Mouse (Mus musculus): ENCODE data around the gene Tent4a. TPM values are rescaled to one million over a fixed set of nuclear protein-coding genes. Genes with fewer than 3 reads are reported as not detected.

The Tent4a gene
- total RNA-seq (2023) = 10 to 100 TPM; 14.9 to 17.5 TPM

DNA sequence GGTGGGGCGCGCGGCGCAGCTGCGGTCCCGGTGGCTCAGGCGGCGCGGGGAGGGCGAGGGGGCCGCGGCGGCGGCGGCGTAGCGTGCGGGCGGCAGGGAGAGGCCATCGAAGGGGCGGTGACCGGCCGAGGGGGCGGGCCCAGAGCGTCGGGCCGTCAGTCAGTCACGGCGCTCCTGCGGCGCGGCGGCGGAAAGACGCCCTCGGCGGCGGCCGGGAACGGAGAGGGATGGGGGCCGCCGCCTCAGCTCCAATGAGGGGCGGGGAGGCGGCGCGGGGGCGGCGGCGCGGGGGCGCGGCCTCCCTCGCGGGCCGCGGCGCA, at the start of gene Tent4a:
Tent4a (minus strand) TSS at position 284 of the 320 bp plus-strand sequence.

DNA sequence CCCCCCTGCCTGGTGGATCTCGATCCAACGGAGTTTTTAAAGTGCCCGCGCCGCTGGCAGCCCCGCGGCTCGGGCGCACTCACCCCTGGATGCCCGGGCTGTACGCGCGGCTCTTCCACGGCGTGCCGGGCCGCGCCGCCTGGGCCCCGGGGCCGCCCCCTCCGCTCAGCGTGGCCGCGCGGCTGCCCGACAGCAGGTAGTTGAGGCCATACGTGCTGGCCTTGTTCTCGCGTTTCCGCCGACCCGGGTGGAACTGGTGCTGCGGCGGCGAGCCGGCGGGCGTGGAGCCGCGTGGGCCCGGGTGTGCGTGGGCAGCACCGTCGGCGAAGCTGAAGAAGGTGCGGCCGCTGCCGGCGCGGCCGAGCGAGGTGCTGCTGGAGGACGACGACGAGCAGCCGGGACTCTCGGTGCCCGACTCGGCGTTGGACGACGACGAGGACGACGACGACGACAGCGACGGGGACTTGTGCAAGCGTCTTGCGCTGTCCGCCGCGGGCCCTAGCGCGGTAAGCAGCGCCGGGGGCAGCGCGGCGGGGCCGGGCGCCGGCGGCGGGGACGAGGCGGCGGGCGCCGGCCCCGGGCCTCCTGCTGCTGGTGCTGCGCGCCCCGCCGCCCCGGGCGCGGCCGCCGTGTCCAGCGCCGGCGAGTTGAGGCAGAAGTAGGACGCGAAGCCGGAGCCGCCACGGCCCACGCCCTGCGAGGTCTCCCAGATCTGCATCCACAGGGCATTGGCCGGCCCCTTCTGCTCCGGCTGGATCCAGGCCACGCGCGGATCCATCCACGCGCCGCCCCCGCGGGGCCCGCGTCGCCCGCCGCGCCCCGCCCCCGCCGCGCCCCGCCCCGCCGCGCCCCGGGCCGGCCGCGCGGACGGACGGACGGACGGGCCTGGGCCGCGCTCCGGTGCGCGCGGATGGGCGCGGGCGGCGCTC, 748 bp downstream of the Tent4a start, which contains the start of gene Nsun2:
Nsun2 (plus strand) TSS at position 342 of the 929 bp plus-strand sequence.

Other genes starting within 250 kb of the Tent4a start
- 10 to 100 TPM; 37.7 to 42.1 TPM for gene Nsun2, start 871 bp downstream of the Tent4a start, total RNA-seq (2023)
- gene Srd5a1, start 76.8 kb upstream of the Tent4a start, total RNA-seq (2023) = 1 to 10 TPM in 1 of 2 experiments, under 1 TPM in 1; 0.83 to 2.5 TPM
- not detected for gene Ube2ql1, start 205.3 kb upstream of the Tent4a start, total RNA-seq (2023)